Mouse (Mus musculus) heart, embryonic 14.5 days (tissue): ENCODE measurements around the gene Gldc. TPM values are rescaled to one million over a fixed set of nuclear protein-coding genes. Genes with fewer than 3 reads are reported as not detected.

Experiments
- ATAC-seq: fragments of 200-750 bp; cut with Nextera tagmentation; 2 replicates; pipeline ENCODE4 v1.8.0; 2017; ENCODE audit warnings: low read depth, moderate TSS enrichment; ENCODE audit not compliant: insufficient number of reproducible peaks, insufficient read depth, low FRiP score
- H3K27ac ChIP-seq, 2 experiments: fragments of 200-500 bp in 1 of 2; fragments of 300-500 bp in 1 of 2; sonication (generic) in 1 of 2; replicated peaks in 1 of 2; 2 replicates each; pipeline ENCODE4 v1.5.1; 2012 to 2014; ENCODE audit warnings: low read depth in 2 of 2, low read length in 2 of 2, control low read depth in 1 of 2, mild to moderate bottlenecking in 1 of 2, mixed read lengths in 1 of 2; ENCODE audit not compliant: control insufficient read depth in 1 of 2, insufficient read depth in 1 of 2
- H3K27me3 ChIP-seq: fragments of 300-500 bp; sonication (generic); 2 replicates; pipeline ENCODE4 v1.6.1; 2014; ENCODE audit warnings: mild to moderate bottlenecking, low read length, control low read depth; ENCODE audit not compliant: control insufficient read depth, insufficient read depth
- H3K36me3 ChIP-seq: fragments of 300-500 bp; sonication (generic); 2 replicates; pipeline ENCODE4 v1.6.1; 2014; ENCODE audit warnings: mild to moderate bottlenecking, control low read depth, low read length, mixed read lengths; ENCODE audit not compliant: control insufficient read depth, insufficient read depth
- H3K4me1 ChIP-seq, 2 experiments: fragments of 200-500 bp in 1 of 2; fragments of 300-500 bp in 1 of 2; sonication (generic) in 1 of 2; 2 replicates each; pipeline ENCODE4 v1.6.1; 2012 to 2014; ENCODE audit warnings: low read length in 2 of 2, control low read depth in 1 of 2, mixed read lengths in 1 of 2; ENCODE audit not compliant: control insufficient read depth in 2 of 2, insufficient read depth in 2 of 2
- H3K4me2 ChIP-seq: fragments of 300-500 bp; sonication (generic); 2 replicates; pipeline ENCODE4 v1.6.1; 2014; ENCODE audit warnings: mild to moderate bottlenecking, low read length
- H3K4me3 ChIP-seq, 2 experiments: fragments of 200-500 bp in 1 of 2; fragments of 300-500 bp in 1 of 2; sonication (generic) in 1 of 2; 2 replicates each; pipeline ENCODE4 v1.5.1; 2012 to 2014; ENCODE audit warnings: low read length in 2 of 2, mild to moderate bottlenecking in 2 of 2, control low read depth in 1 of 2, low read depth in 1 of 2, moderate library complexity in 1 of 2; ENCODE audit not compliant: control insufficient read depth in 1 of 2, insufficient read depth in 1 of 2
- H3K9ac ChIP-seq: fragments of 300-500 bp; sonication (generic); 2 replicates; pipeline ENCODE4 v1.6.1; 2014; ENCODE audit warnings: mild to moderate bottlenecking, low read length
- H3K9me3 ChIP-seq: fragments of 300-500 bp; sonication (generic); 2 replicates; pipeline ENCODE4 v1.6.1; 2016; ENCODE audit warnings: low read length, control low read depth; ENCODE audit not compliant: control insufficient read depth
- WGBS: fragments of 180-500 bp; shearing (Covaris S2); extraction: QIAGEN DNeasy Blood & Tissue Kit; methylation state at CpG from one replicate; pipeline ENCODE4 v1.1.7; 2014; 5-methylcytosine and 5-hydroxymethylcytosine counted together
- polyA plus RNA-seq: library from polyadenylated mRNA; unstranded; fragments of >200 nt; fragmentation: Nextera tagmentation; extraction: Ambion mirVana; gene quantifications from 2 replicates; pipeline ENCODE4 v1.2.1, GENCODE M21; 2014

Gene Gldc
- polyA plus RNA-seq, 1 experiment from 2014 or later = 1.7 TPM

- Histone ChIP-seq H3K27ac (no peak overlapping the region), H3K4me1 (no peaks in the 10 kb centered on the region), H3K4me3 (no peak overlapping the region), H3K9ac (no peak overlapping the region), H3K36me3 (no peaks in the 10 kb centered on the region), H3K27me3 (no peaks in the 10 kb centered on the region), H3K4me2 (no peak overlapping the region), H3K9me3 (no peaks in the 10 kb centered on the region)
- 94% methylated on average over 4 of the region's 4 CpGs for WGBS
- ATAC-seq = no peak
Measured at GRCm38 (mm10) chr19:30158189-30158588, 17.0 kb downstream of the Gldc start.

GRCm38 (mm10) chr19:30157031-30157687, 18.1 kb downstream of the Gldc start:
- Histone ChIP-seq H3K9me3 (no peaks in the 10 kb centered on the region), H3K4me2 (no peak overlapping the region), H3K27ac (no peak overlapping the region), H3K36me3 (no peaks in the 10 kb centered on the region), H3K4me1 (no peaks in the 10 kb centered on the region), H3K4me3 (no peak overlapping the region), H3K27me3 (no peaks in the 10 kb centered on the region), H3K9ac (no peak overlapping the region)
- WGBS = 78% methylated on average over 12 of the region's 12 CpGs
- no peak for ATAC-seq

- no peak overlapping the region for H3K4me3 ChIP-seq
- WGBS = 68% methylated on average over 3 of the region's 3 CpGs
- no peaks in the 10 kb centered on the region for H3K9me3 ChIP-seq
- H3K36me3 ChIP-seq = no peaks in the 10 kb centered on the region
- ATAC-seq = no peak
- H3K4me1 ChIP-seq = no peaks in the 10 kb centered on the region
- H3K9ac ChIP-seq = no peak overlapping the region
- no peak overlapping the region for H3K4me2 ChIP-seq
- H3K27me3 ChIP-seq = no peaks in the 10 kb centered on the region
- H3K27ac ChIP-seq = no peak overlapping the region
Measured at GRCm38 (mm10) chr19:30153729-30154128, 21.5 kb downstream of the Gldc start.

GRCm38 (mm10) chr19:30151290-30151689, 23.9 kb downstream of the Gldc start:
- Histone ChIP-seq H3K27ac (no peak overlapping the region), H3K4me3 (no peak overlapping the region), H3K4me1 (no peaks in the 10 kb centered on the region), H3K9me3 (no peaks in the 10 kb centered on the region), H3K9ac (no peak overlapping the region), H3K36me3 (no peaks in the 10 kb centered on the region), H3K27me3 (no peaks in the 10 kb centered on the region), H3K4me2 (no peak overlapping the region)
- 88% methylated on average over 10 of the region's 10 CpGs for WGBS
- no peak for ATAC-seq

- 67% methylated on average over 6 of the region's 6 CpGs for WGBS
Measured at GRCm38 (mm10) chr19:30149238-30149805, 25.9 kb downstream of the Gldc start.

GRCm38 (mm10) chr19:30147306-30147705, 27.9 kb downstream of the Gldc start:
- no peak overlapping the region for H3K4me2 ChIP-seq
- no peak overlapping the region for H3K4me3 ChIP-seq
- 64% methylated on average over 4 of the region's 4 CpGs for WGBS
- no peaks in the 10 kb centered on the region for H3K36me3 ChIP-seq
- H3K27ac ChIP-seq = no peak overlapping the region
- no peak overlapping the region for H3K9ac ChIP-seq
- H3K4me1 ChIP-seq = no peaks in the 10 kb centered on the region
- H3K27me3 ChIP-seq = no peaks in the 10 kb centered on the region
- no peaks in the 10 kb centered on the region for H3K9me3 ChIP-seq
- no peak for ATAC-seq

More at GRCm38 (mm10) chr19:30149238-30149805, 25.9 kb downstream of the Gldc start:
- no peak overlapping the region for H3K9ac ChIP-seq
- no peak overlapping the region for H3K27ac ChIP-seq
- H3K4me3 ChIP-seq = no peak overlapping the region
- no peaks in the 10 kb centered on the region for H3K27me3 ChIP-seq
- H3K4me1 ChIP-seq = no peaks in the 10 kb centered on the region
- H3K9me3 ChIP-seq = no peaks in the 10 kb centered on the region
- no peaks in the 10 kb centered on the region for H3K36me3 ChIP-seq
- ATAC-seq = no peak
- H3K4me2 ChIP-seq = no peak overlapping the region

- Histone ChIP-seq H3K36me3 (no peaks in the 10 kb centered on the region), H3K4me2 (no peak overlapping the region), H3K9me3 (no peaks in the 10 kb centered on the region), H3K4me3 (no peak overlapping the region), H3K27me3 (no peaks in the 10 kb centered on the region), H3K27ac (no peak overlapping the region), H3K4me1 (no peaks in the 10 kb centered on the region), H3K9ac (no peak overlapping the region)
- 67% methylated on average over 6 of the region's 6 CpGs for WGBS
- ATAC-seq = no peak
Measured at GRCm38 (mm10) chr19:30146761-30147160, 28.5 kb downstream of the Gldc start.

- Histone ChIP-seq H3K9ac (no peak overlapping the region), H3K4me3 (no peak overlapping the region), H3K36me3 (no peaks in the 10 kb centered on the region), H3K27ac (no peak overlapping the region), H3K4me1 (no peaks in the 10 kb centered on the region), H3K27me3 (no peaks in the 10 kb centered on the region), H3K9me3 (no peaks in the 10 kb centered on the region), H3K4me2 (no peak overlapping the region)
- no peak for ATAC-seq
- WGBS = 85% methylated on average over 4 of the region's 4 CpGs
Measured at GRCm38 (mm10) chr19:30145106-30145505, 30.1 kb downstream of the Gldc start.
